Mouse (Mus musculus): ENCODE data around the gene Frem2. TPM values are rescaled to one million over a fixed set of nuclear protein-coding genes. Genes with fewer than 3 reads are reported as not detected.
A peak's percentile ranks its signal among the peaks of the same experiment; 100 is the strongest.

The Frem2 gene
- total RNA-seq, 2 experiments from 2014 or later: 1.4 to 2.2 TPM

GRCm38 (mm10) chr3:53478419-53479046 is 178.6 kb downstream of the Frem2 start:
- DNase-seq (ENCODE audit: extremely low spot score in 1 of 2, low spot score in 2 of 2): no peak
- intact Hi-C loops (cut with DNase I): no loop called here
- Histone ChIP-seq H3K27ac (no peak overlapping the region), H3K4me3 (no peak overlapping the region)
- no peak for TF ChIP-seq CTCF (IDR thresholded peaks at IDR 0.05)

GRCm38 (mm10) chr3:53477468-53477867 is 179.7 kb downstream of the Frem2 start:
- intact Hi-C loops (cut with DNase I): no loop called here
- no peak for TF ChIP-seq CTCF (IDR thresholded peaks at IDR 0.05)
- no peak overlapping the region for H3K27ac ChIP-seq
- DNase-seq (ENCODE audit: extremely low spot score in 1 of 2, low spot score in 2 of 2): no peak
- H3K4me3 ChIP-seq: no peak overlapping the region

- intact Hi-C loops (cut with DNase I): no loop called here
- H3K4me3 ChIP-seq: no peak overlapping the region
- DNase-seq (ENCODE audit: extremely low spot score in 1 of 2, low spot score in 2 of 2): peak; percentile 30 to 33
- TF ChIP-seq CTCF (IDR thresholded peaks at IDR 0.05): peak; percentile 62
- no peak overlapping the region for H3K27ac ChIP-seq
Observed at GRCm38 (mm10) chr3:53475889-53476288, 181.3 kb downstream of the Frem2 start.

- Histone ChIP-seq H3K27ac (no peak overlapping the region), H3K4me3 (no peak overlapping the region)
- no peak for DNase-seq (ENCODE audit: extremely low spot score in 1 of 2, low spot score in 2 of 2)
- no peak for TF ChIP-seq CTCF (IDR thresholded peaks at IDR 0.05)
- intact Hi-C loops (cut with DNase I): no loop called here
Observed at GRCm38 (mm10) chr3:53474179-53474578, 183.0 kb downstream of the Frem2 start.

- no peak for TF ChIP-seq CTCF (IDR thresholded peaks at IDR 0.05)
- no peak for DNase-seq (ENCODE audit: extremely low spot score in 1 of 2, low spot score in 2 of 2)
- Histone ChIP-seq H3K4me3 (no peak overlapping the region), H3K27ac (no peak overlapping the region)
- intact Hi-C loops (cut with DNase I): no loop called here
Observed at GRCm38 (mm10) chr3:53472061-53472460, 185.1 kb downstream of the Frem2 start.

GRCm38 (mm10) chr3:53469650-53470049 is 187.5 kb downstream of the Frem2 start:
- no peak for TF ChIP-seq CTCF (IDR thresholded peaks at IDR 0.05)
- Histone ChIP-seq H3K27ac (no peak overlapping the region), H3K4me3 (no peak overlapping the region)
- intact Hi-C loops (cut with DNase I): no loop called here
- no peak for DNase-seq (ENCODE audit: extremely low spot score in 1 of 2, low spot score in 2 of 2)

GRCm38 (mm10) chr3:53467356-53467755 is 189.8 kb downstream of the Frem2 start:
- H3K4me3 ChIP-seq: no peak overlapping the region
- no peak for DNase-seq (ENCODE audit: extremely low spot score in 1 of 2, low spot score in 2 of 2)
- intact Hi-C loops (cut with DNase I): no loop called here
- H3K27ac ChIP-seq: no peak overlapping the region
- no peak for TF ChIP-seq CTCF (IDR thresholded peaks at IDR 0.05)

- intact Hi-C loops (cut with DNase I): no loop called here
- Histone ChIP-seq H3K27ac (no peak overlapping the region), H3K4me3 (no peak overlapping the region)
- no peak for TF ChIP-seq CTCF (IDR thresholded peaks at IDR 0.05)
- no peak for DNase-seq (ENCODE audit: extremely low spot score in 1 of 2, low spot score in 2 of 2)
Observed at GRCm38 (mm10) chr3:53466481-53466880, 190.7 kb downstream of the Frem2 start.

GRCm38 (mm10) chr3:53465330-53465729 is 191.8 kb downstream of the Frem2 start:
- no peak for TF ChIP-seq CTCF (IDR thresholded peaks at IDR 0.05)
- H3K27ac ChIP-seq: no peak overlapping the region

GRCm38 (mm10) chr3:53464146-53464698 is 192.9 kb downstream of the Frem2 start:
- H3K4me3 ChIP-seq: peak overlapping the region; percentile 82
- TF ChIP-seq CTCF (IDR thresholded peaks at IDR 0.05): no peak
- no peak for DNase-seq (ENCODE audit: extremely low spot score in 1 of 2, low spot score in 2 of 2)
- intact Hi-C loops (cut with DNase I): loop anchor here (5.0 kb wide), 2 partner anchors 398 to 447 kb away; partner anchors contain the start of genes Cog6 and Ufm1
- H3K27ac ChIP-seq: peak overlapping the region; percentile 100

More at GRCm38 (mm10) chr3:53465330-53465729, 191.8 kb downstream of the Frem2 start:
- H3K4me3 ChIP-seq: peak overlapping the region; percentile 82; the same call in 1 of the 2 replicates
- intact Hi-C loops (cut with DNase I): no loop called here
- no peak for DNase-seq (ENCODE audit: extremely low spot score in 1 of 2, low spot score in 2 of 2)

Other genes with a start within 250 kb of the Frem2 start
- 10 to 100 TPM in 1 of 2 experiments, 1 to 10 TPM in 1; 8.2 to 11.1 TPM for gene Nhlrc3, start 194.0 kb downstream of the Frem2 start, total RNA-seq (2021)
- gene Proser1, start 193.7 kb downstream of the Frem2 start, total RNA-seq (2021): 10 to 100 TPM; 21.3 to 22.1 TPM
- not detected for gene Stoml3, start 168.7 kb downstream of the Frem2 start, total RNA-seq (2021)
- gene Gm10985, start 187.7 kb upstream of the Frem2 start, total RNA-seq (2021): not detected
- 10 to 100 TPM; 71.7 to 82.8 TPM for gene Ufm1, start 206.5 kb upstream of the Frem2 start, total RNA-seq (2021)